14 mouse cellular contexts compared by ENCODE assay signal in genomic region chr6:97130979-97131378, GRCm38 (mm10). TPM values are rescaled to one million over a fixed set of nuclear protein-coding genes. Genes with fewer than 3 reads are reported as not detected.
DNase-seq lines count a peak whose midpoint lies in the region; ATAC-seq and TF ChIP-seq lines count a peak whose summit lies in the region.
"Had no signal": no experiment of that assay in that cellular context is flagged by ENCODE, and none has a peak within 500 bp of the region (broad histone marks: within the 10 kb centered on the region; RNA-seq: fewer than 3 reads in every experiment).

No protein-coding gene starts in this region.

- no peaks in the 10 kb centered on the region for H3K36me3 ChIP-seq in liver, embryonic 12.5 days

- peak; percentile 28; the same call in 1 of the 2 replicates for TF ChIP-seq CTCF in brain, embryonic 14.5 days (IDR thresholded peaks at IDR 0.05; ENCODE audit: borderline replicate concordance, extremely low read depth, insufficient read depth, insufficient read length)

- no peak overlapping the region for H3K9ac ChIP-seq in liver, embryonic 12.5 days
- H3K9ac ChIP-seq: kidney, embryonic 15.5 days; limb, embryonic 13.5 days had no signal

- no peaks in the 10 kb centered on the region for H3K9me3 ChIP-seq in liver, embryonic 12.5 days (replicated peaks)
- H3K9me3 ChIP-seq: kidney, embryonic 15.5 days; limb, embryonic 13.5 days had no signal

- H3K27ac ChIP-seq in liver, embryonic 12.5 days = no peak overlapping the region
- H3K27ac ChIP-seq: kidney, embryonic 15.5 days; limb, embryonic 13.5 days had no signal

- peak; percentile 42 for DNase-seq in embryo, embryonic 10 days (ENCODE audit: low spot score)
- no peak for DNase-seq in embryo, embryonic 9.5 days (ENCODE audit: extremely low spot score)
- DNase-seq in liver (peak; percentile 12), A20 (ENCODE audit: low read depth, low spot score) (peak; percentile 40)
- DNase-seq in brain, embryonic 14.5 days (ENCODE audit: low read depth) = no peak
- no peak for DNase-seq in gastrocnemius, postnatal 4 days (ENCODE audit: low spot score in 2 of 2)
- DNase-seq in cerebellum, adult 11 months = no peak
- DNase-seq: cerebellum, postnatal 36 days; heart, adult 18-20 months; thymus, postnatal 25 days had no signal

- H3K27me3 ChIP-seq in liver, embryonic 12.5 days (replicated peaks) = no peaks in the 10 kb centered on the region
- H3K27me3 ChIP-seq: kidney, embryonic 15.5 days; limb, embryonic 13.5 days had no signal

- WGBS in liver, embryonic 12.5 days (ENCODE audit: insufficient replicate concordance) = 60% methylated on average over 5 of the region's 5 CpGs

- TF ChIP-seq POLR2A in brain, embryonic 14.5 days (IDR thresholded peaks at IDR 0.05; ENCODE audit: borderline replicate concordance, extremely low read depth, insufficient read depth, insufficient read length, poor library complexity, severe bottlenecking) = no peak

- no peak overlapping the region for H3K4me3 ChIP-seq in liver, embryonic 12.5 days
- H3K4me3 ChIP-seq: kidney, embryonic 15.5 days; limb, embryonic 13.5 days; myocyte had no signal

- no peak for ATAC-seq in liver, embryonic 12.5 days

- no peak overlapping the region for H3K4me2 ChIP-seq in liver, embryonic 12.5 days
- H3K4me2 ChIP-seq: kidney, embryonic 15.5 days; limb, embryonic 13.5 days had no signal

- H3K4me1 ChIP-seq in liver, embryonic 12.5 days = no peaks in the 10 kb centered on the region
- H3K4me1 ChIP-seq: limb, embryonic 13.5 days had no signal

RNA-seq across cellular contexts. Expression of gene Eogt, which starts 18.0 kb away (rescaled TPM):
- 2.9 and 3.7 TPM in 2 replicates for polyA plus RNA-seq in liver, embryonic 12.5 days (2016; fragmentation: Nextera tagmentation; extraction: Ambion mirVana)
- polyA plus RNA-seq in brain, embryonic 14.5 days (2012; rRNA removed) = 12.6 and 15.8 TPM in 2 replicates
- 10 to 100 TPM in 1 of 2 experiments, 1 to 10 TPM in 1; 9.9 to 13.6 TPM for total RNA-seq in gastrocnemius, postnatal 4 days (2021)

RNA-seq across cellular contexts. Expression of gene Tmf1, which starts 47.9 kb away (rescaled TPM):
- polyA plus RNA-seq in liver, embryonic 12.5 days (2016; fragmentation: Nextera tagmentation; extraction: Ambion mirVana) = 19.6 and 19.9 TPM in 2 replicates
- 3.0 and 8.4 TPM in 2 replicates for polyA plus RNA-seq in brain, embryonic 14.5 days (2012; rRNA removed)
- total RNA-seq in gastrocnemius, postnatal 4 days (2021) = 10 to 100 TPM; 35.0 to 40.4 TPM

Comparison
In these comparisons a context has a peak if more than half of its experiments do, and no peak if none do; other contexts are left out.
1. DNase-seq: peak in embryo, embryonic 10 days (single experiment), liver (single experiment) and A20 (single experiment); none in embryo, embryonic 9.5 days (single experiment), brain, embryonic 14.5 days (single experiment), gastrocnemius, postnatal 4 days (0 of 2) and cerebellum, adult 11 months (single experiment).